Mouse (Mus musculus): ENCODE results near the gene Havcr2. TPM values are rescaled to one million over a fixed set of nuclear protein-coding genes. Genes with fewer than 3 reads are reported as not detected.
"Not testable (repeated sequence)": the region's sequence is repeated elsewhere in the genome, so short reads cannot be mapped to it uniquely, and the experiment has no call there.

Havcr2 gene
- total and polyA plus RNA-seq, 3 experiments: 0.27 to 0.60 TPM; not detected in 1

GRCm38 (mm10) chr11:46418860-46419259, 35.9 kb upstream of the Havcr2 start:
- Histone ChIP-seq H3K27ac (ENCODE audit: insufficient read depth, low read depth) (no peak overlapping the region), H3K36me3 (replicated peaks in 1 of 2; ENCODE audit: control insufficient read depth in 1 of 2, insufficient read depth in 1 of 2, low read length in 1 of 2) (no peaks in the 10 kb centered on the region), H3K4me2 (ENCODE audit: insufficient read depth, low read depth, poor library complexity, severe bottlenecking) (no peak overlapping the region), H3K4me1 (ENCODE audit: control insufficient read depth in 1 of 2, insufficient read depth in 2 of 2) (peaks cover 11 to 46% of the 10 kb centered on the region in 2 experiments), H3K79me2 (replicated peaks; ENCODE audit: control insufficient read depth, extremely low read depth, insufficient read depth, poor library complexity, severe bottlenecking) (no peaks in the 10 kb centered on the region), H3K4me3 (replicated peaks in 1 of 3; ENCODE audit: low read depth in 2 of 3, low read length in 2 of 3, poor library complexity in 1 of 3) (no peak overlapping the region), H3K9ac (ENCODE audit: insufficient read depth, low read depth) (no peak overlapping the region), H3K27me3 (replicated peaks) (no peaks in the 10 kb centered on the region), H3K9me3 (replicated peaks; ENCODE audit: low read length) (peaks cover 4% of the 10 kb centered on the region)
- no peak for DNase-seq (ENCODE audit: extremely low read depth)
- no peak for TF ChIP-seq IRF4 (IDR thresholded peaks at IDR 0.05; ENCODE audit: low read depth, low read length)
- TF ChIP-seq BHLHE40 (IDR thresholded peaks at IDR 0.05; ENCODE audit: low read depth, low read length): no peak
- no peak for TF ChIP-seq ZNF384 (IDR thresholded peaks at IDR 0.05; ENCODE audit: low read depth, low read length)
- no peak for TF ChIP-seq RAD21 (IDR thresholded peaks at IDR 0.05; ENCODE audit: low read depth, low read length)
- TF ChIP-seq MAX (IDR thresholded peaks at IDR 0.05; ENCODE audit: low read length): no peak
- no peak for TF ChIP-seq MXI1 (IDR thresholded peaks at IDR 0.05; ENCODE audit: low read depth, low read length)
- no peak for TF ChIP-seq SIN3A (IDR thresholded peaks at IDR 0.05; ENCODE audit: low read length)
- TF ChIP-seq JUND (conservative IDR thresholded peaks at IDR 0.05; ENCODE audit: low read depth, low read length): no peak
- no peak for TF ChIP-seq USF2 (conservative IDR thresholded peaks at IDR 0.05; ENCODE audit: low read depth, low read length)
- TF ChIP-seq HCFC1 (IDR thresholded peaks at IDR 0.05; ENCODE audit: low read depth, low read length): no peak
- no peak for TF ChIP-seq KAT2A (IDR thresholded peaks at IDR 0.05; ENCODE audit: insufficient replicate concordance, low read length)
- no peak for TF ChIP-seq GABPA (IDR thresholded peaks at IDR 0.05; ENCODE audit: insufficient replicate concordance, low read depth, low read length)
- TF ChIP-seq POLR2AphosphoS2 (IDR thresholded peaks at IDR 0.05; ENCODE audit: low read depth, low read length): no peak
- no peak for TF ChIP-seq E2F4 (IDR thresholded peaks at IDR 0.05; ENCODE audit: insufficient replicate concordance, low read depth, low read length)
- no peak for TF ChIP-seq CTCF (conservative IDR thresholded peaks at IDR 0.05 in 1 of 2, IDR thresholded peaks at IDR 0.05 in 1 of 2; ENCODE audit: low read depth in 2 of 2, low read length in 2 of 2)
- no peak for TF ChIP-seq ZC3H11A (IDR thresholded peaks at IDR 0.05; ENCODE audit: low read depth, low read length)
- TF ChIP-seq ZMIZ1 (IDR thresholded peaks at IDR 0.05; ENCODE audit: low read depth, low read length): no peak
- TF ChIP-seq USF1 (IDR thresholded peaks at IDR 0.05; ENCODE audit: low read depth, low read length): no peak
- TF ChIP-seq CHD1 (IDR thresholded peaks at IDR 0.05; ENCODE audit: low read depth, low read length): no peak
- in situ Hi-C loops (cut with MboI; ENCODE audit: low pct_ligation_motif_present, low pct_unique_long_range_greater_than_20kb, low sequenced_read_pairs): no loop called here
- dilution Hi-C loops (cut with MboI; ENCODE audit: extremely low pct_ligation_motif_present, extremely low pct_unique_long_range_greater_than_20kb, low sequenced_read_pairs): no loop called here

DNA sequence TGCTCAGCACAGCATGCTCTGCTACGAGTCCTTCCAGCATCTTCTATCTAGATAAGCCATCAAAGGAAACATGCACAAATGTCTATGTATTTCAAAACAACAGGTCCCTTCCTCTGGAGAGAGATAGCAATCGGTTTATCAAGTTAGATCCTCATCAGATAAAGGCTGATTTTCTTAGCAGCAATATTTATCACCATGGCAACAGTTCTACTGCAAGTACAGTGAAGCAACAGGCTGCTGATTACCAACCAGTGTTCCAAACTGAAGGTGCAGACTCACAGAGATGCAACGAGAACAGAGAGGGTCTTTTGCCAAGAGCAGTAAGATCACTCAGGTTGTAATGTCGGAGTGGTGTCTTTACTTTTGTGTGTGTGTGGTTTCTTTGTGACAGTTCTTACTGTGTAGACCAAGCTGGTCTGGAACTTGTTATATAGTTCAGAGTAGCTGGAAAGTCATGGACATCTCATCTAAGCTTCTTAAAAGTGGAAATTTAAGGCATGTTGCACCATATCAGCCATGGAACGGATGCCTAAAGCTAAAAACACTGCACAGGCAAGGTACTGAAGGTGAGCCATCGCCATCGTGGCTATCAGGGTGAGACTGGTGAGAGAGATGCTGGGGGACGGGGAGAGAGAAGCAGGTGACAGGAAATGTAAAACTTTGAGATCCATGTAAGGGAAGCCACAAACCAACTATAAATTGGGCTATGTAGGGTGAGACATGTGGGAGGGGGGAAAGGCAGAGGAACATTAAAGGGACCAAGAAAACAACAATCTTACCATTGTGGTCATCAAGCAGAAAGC, 33.4 kb upstream of the Havcr2 start:
- H3K4me2 ChIP-seq (ENCODE audit: insufficient read depth, low read depth, poor library complexity, severe bottlenecking): no peak overlapping the region
- dilution Hi-C loops (cut with MboI; ENCODE audit: extremely low pct_ligation_motif_present, extremely low pct_unique_long_range_greater_than_20kb, low sequenced_read_pairs): no loop called here
- H3K9ac ChIP-seq (ENCODE audit: insufficient read depth, low read depth): no peak overlapping the region
- no peak overlapping the region for H3K4me3 ChIP-seq (replicated peaks in 1 of 3; ENCODE audit: low read depth in 2 of 3, low read length in 2 of 3, poor library complexity in 1 of 3)
- peaks cover 4% of the 10 kb centered on the region for H3K9me3 ChIP-seq (replicated peaks; ENCODE audit: low read length)
- peaks cover 11 to 46% of the 10 kb centered on the region in 2 experiments for H3K4me1 ChIP-seq (ENCODE audit: control insufficient read depth in 1 of 2, insufficient read depth in 2 of 2)
- in situ Hi-C loops (cut with MboI; ENCODE audit: low pct_ligation_motif_present, low pct_unique_long_range_greater_than_20kb, low sequenced_read_pairs): no loop called here
- no peak overlapping the region for H3K27ac ChIP-seq (ENCODE audit: insufficient read depth, low read depth)
- DNase-seq (ENCODE audit: extremely low read depth): no peak
- no peak for TF ChIP-seq CTCF (conservative IDR thresholded peaks at IDR 0.05 in 1 of 2, IDR thresholded peaks at IDR 0.05 in 1 of 2; ENCODE audit: low read depth in 2 of 2, low read length in 2 of 2)
- no peaks in the 10 kb centered on the region for H3K36me3 ChIP-seq (replicated peaks in 1 of 2; ENCODE audit: control insufficient read depth in 1 of 2, insufficient read depth in 1 of 2, low read length in 1 of 2)
- no peaks in the 10 kb centered on the region for H3K79me2 ChIP-seq (replicated peaks; ENCODE audit: control insufficient read depth, extremely low read depth, insufficient read depth, poor library complexity, severe bottlenecking)
- H3K27me3 ChIP-seq (replicated peaks): no peaks in the 10 kb centered on the region

DNA sequence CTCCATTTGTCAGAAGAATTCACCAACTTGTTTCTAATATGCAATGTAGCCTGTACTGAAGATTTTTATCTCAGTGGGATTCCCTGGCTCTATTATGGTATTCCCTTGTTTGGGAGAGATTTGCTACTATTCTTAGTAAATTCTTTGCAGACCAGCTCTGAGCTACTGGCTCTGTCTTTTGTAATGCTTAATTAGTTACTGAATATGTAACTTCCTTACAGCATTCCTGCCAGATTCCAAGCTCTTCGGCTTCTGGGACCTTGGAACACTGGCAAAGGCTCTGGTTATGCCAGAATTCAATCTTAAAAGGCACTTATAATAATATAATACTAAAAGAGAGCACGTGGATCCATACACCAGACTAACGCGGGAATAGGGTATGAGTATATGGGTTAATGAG, 26.6 kb upstream of the Havcr2 start:
- H3K4me1 ChIP-seq (ENCODE audit: control insufficient read depth in 1 of 2, insufficient read depth in 2 of 2): peaks cover 3 to 21% of the 10 kb centered on the region in 2 experiments; a peak in 3 of 4 replicates
- H3K27me3 ChIP-seq (replicated peaks); H3K4me3 ChIP-seq (replicated peaks in 1 of 3; ENCODE audit: low read depth in 2 of 3, low read length in 2 of 3, poor library complexity in 1 of 3); H3K79me2 ChIP-seq (replicated peaks; ENCODE audit: control insufficient read depth, extremely low read depth, insufficient read depth, poor library complexity, severe bottlenecking); H3K27ac ChIP-seq (ENCODE audit: insufficient read depth, low read depth); H3K9ac ChIP-seq (ENCODE audit: insufficient read depth, low read depth); dilution Hi-C loops (cut with MboI; ENCODE audit: extremely low pct_ligation_motif_present, extremely low pct_unique_long_range_greater_than_20kb, low sequenced_read_pairs); DNase-seq (ENCODE audit: extremely low read depth); H3K4me2 ChIP-seq (ENCODE audit: insufficient read depth, low read depth, poor library complexity, severe bottlenecking); H3K36me3 ChIP-seq (replicated peaks in 1 of 2; ENCODE audit: control insufficient read depth in 1 of 2, insufficient read depth in 1 of 2, low read length in 1 of 2); in situ Hi-C loops (cut with MboI; ENCODE audit: low pct_ligation_motif_present, low pct_unique_long_range_greater_than_20kb, low sequenced_read_pairs): not testable (repeated sequence)
- H3K9me3 ChIP-seq (replicated peaks; ENCODE audit: low read length): peaks cover 12% of the 10 kb centered on the region

All from CH12.LX (cell line).